Mouse (Mus musculus): ENCODE data around the gene Mfsd4a. TPM values are rescaled to one million over a fixed set of nuclear protein-coding genes. Genes with fewer than 3 reads are reported as not detected.

The Mfsd4a gene
- total RNA-seq, 2 experiments from 2014 or later = 0.51 TPM; not detected in 1

- ATAC-seq (ENCODE audit: poor library complexity, severe bottlenecking) = peak; percentile 60
Observed at GRCm38 (mm10) chr1:131993169-131994040, 74.5 kb downstream of the Mfsd4a start.

GRCm38 (mm10) chr1:131992561-131993001 lies 75.3 kb downstream of the Mfsd4a start:
- no peak for ATAC-seq (ENCODE audit: poor library complexity, severe bottlenecking)

GRCm38 (mm10) chr1:131990083-131990760 lies 77.6 kb downstream of the Mfsd4a start:
- ATAC-seq (ENCODE audit: poor library complexity, severe bottlenecking) = no peak

GRCm38 (mm10) chr1:131989476-131989875 lies 78.4 kb downstream of the Mfsd4a start:
- no peak for ATAC-seq (ENCODE audit: poor library complexity, severe bottlenecking)

GRCm38 (mm10) chr1:131987432-131987831 lies 80.4 kb downstream of the Mfsd4a start:
- ATAC-seq (ENCODE audit: poor library complexity, severe bottlenecking) = no peak

GRCm38 (mm10) chr1:131983806-131984205 lies 84.1 kb downstream of the Mfsd4a start:
- ATAC-seq (ENCODE audit: poor library complexity, severe bottlenecking) = no peak

- ATAC-seq (ENCODE audit: poor library complexity, severe bottlenecking) = peak; percentile 95
Observed at GRCm38 (mm10) chr1:131982907-131983306, 85.0 kb downstream of the Mfsd4a start.

- ATAC-seq (ENCODE audit: poor library complexity, severe bottlenecking) = peak; percentile 87
Observed at GRCm38 (mm10) chr1:131981378-131982013, 86.4 kb downstream of the Mfsd4a start.

GRCm38 (mm10) chr1:131980471-131980870 lies 87.4 kb downstream of the Mfsd4a start:
- ATAC-seq (ENCODE audit: poor library complexity, severe bottlenecking) = no peak

GRCm38 (mm10) chr1:131976886-131977285 lies 91.0 kb downstream of the Mfsd4a start:
- no peak for ATAC-seq (ENCODE audit: poor library complexity, severe bottlenecking)

GRCm38 (mm10) chr1:131973991-131974390 lies 93.9 kb downstream of the Mfsd4a start:
- no peak for ATAC-seq (ENCODE audit: poor library complexity, severe bottlenecking)

Other genes with a start within 250 kb of the Mfsd4a start
- gene Slc41a1, start 240.6 kb downstream of the Mfsd4a start, total RNA-seq (2015) = 3.4 and 7.8 TPM in 2 replicates
- gene Slc41a1, start 240.6 kb downstream of the Mfsd4a start, total RNA-seq (2017) = 3.1 and 5.3 TPM in 2 replicates
- 45.3 and 48.4 TPM in 2 replicates for gene Rab29, start 200.8 kb downstream of the Mfsd4a start, total RNA-seq (2015)
- gene Rab29, start 200.8 kb downstream of the Mfsd4a start, total RNA-seq (2017) = 31.1 and 33.4 TPM in 2 replicates
- gene Nucks1, start 157.5 kb downstream of the Mfsd4a start, total RNA-seq (2015) = 145 TPM in 2 replicates
- gene Nucks1, start 157.5 kb downstream of the Mfsd4a start, total RNA-seq (2017) = 234 and 235 TPM in 2 replicates
- 0.16 and 0.46 TPM in 2 replicates for gene Slc45a3, start 105.1 kb downstream of the Mfsd4a start, total RNA-seq (2015)
- 0.33 TPM in 1 of 2 replicates, not detected in the other for gene Slc45a3, start 105.1 kb downstream of the Mfsd4a start, total RNA-seq (2017)
- 90.6 and 94.3 TPM in 2 replicates for gene Elk4, start 60.5 kb downstream of the Mfsd4a start, total RNA-seq (2015)
- gene Elk4, start 60.5 kb downstream of the Mfsd4a start, total RNA-seq (2017) = 53.1 and 63.6 TPM in 2 replicates
- gene Cdk18, start 71.6 kb upstream of the Mfsd4a start, total RNA-seq (2015) = 0.14 TPM in 1 of 2 replicates, not detected in the other
- 0.04 TPM in 1 of 2 replicates, not detected in the other for gene Cdk18, start 71.6 kb upstream of the Mfsd4a start, total RNA-seq (2017)
- not detected in 2 replicates for gene Lemd1, start 123.4 kb upstream of the Mfsd4a start, total RNA-seq (2015)
- not detected in 2 replicates for gene Lemd1, start 123.4 kb upstream of the Mfsd4a start, total RNA-seq (2017)
- not detected in 2 replicates for gene AC124108.1, start 123.4 kb upstream of the Mfsd4a start, total RNA-seq (2015)
- not detected in 2 replicates for gene AC124108.1, start 123.4 kb upstream of the Mfsd4a start, total RNA-seq (2017)
- not detected in 2 replicates for gene Gm10188, start 161.7 kb upstream of the Mfsd4a start, total RNA-seq (2015)
- gene Gm10188, start 161.7 kb upstream of the Mfsd4a start, total RNA-seq (2017) = not detected in 2 replicates
- not detected in 2 replicates for gene Klhdc8a, start 230.6 kb upstream of the Mfsd4a start, total RNA-seq (2015)
- gene Klhdc8a, start 230.6 kb upstream of the Mfsd4a start, total RNA-seq (2017) = not detected in 2 replicates
- gene Nuak2, start 248.1 kb upstream of the Mfsd4a start, total RNA-seq (2015) = 23.9 and 24.2 TPM in 2 replicates
- 14.3 and 16.7 TPM in 2 replicates for gene Nuak2, start 248.1 kb upstream of the Mfsd4a start, total RNA-seq (2017)

Data from megakaryocyte, adult 5-6 weeks (primary cell).